Mouse (Mus musculus): ENCODE measurements around the gene Grap. TPM values are rescaled to one million over a fixed set of nuclear protein-coding genes. Genes with fewer than 3 reads are reported as not detected.

Grap gene
- polyA plus RNA-seq, 1 experiment, result not detected

DNA sequence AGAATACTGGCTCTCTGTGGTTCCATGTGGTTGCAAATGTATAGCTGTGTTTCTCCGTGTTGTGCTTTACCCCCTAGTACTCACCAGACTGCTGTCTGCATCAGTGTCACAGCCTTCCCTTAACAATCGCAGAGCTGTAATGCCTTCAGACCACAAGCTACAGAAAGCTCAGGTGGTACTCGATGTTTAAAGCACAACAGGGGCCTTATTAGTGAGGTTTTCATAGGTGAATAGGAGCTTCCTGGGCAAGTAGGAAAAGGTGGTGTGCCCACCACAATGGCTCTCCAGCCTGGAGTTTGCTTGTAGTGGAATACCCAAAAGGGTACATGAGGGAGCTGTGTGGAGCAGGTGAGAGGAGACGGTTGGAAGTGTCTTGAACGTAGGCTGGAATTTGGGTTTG is 849 bp upstream of the Grap start:
- 94% methylated on average over 5 of the region's 5 CpGs for WGBS
- TF ChIP-seq CTCF (IDR thresholded peaks at IDR 0.05; ENCODE audit: insufficient read depth, low read depth, low read length), result no peak
- no peak for TF ChIP-seq POLR2A (IDR thresholded peaks at IDR 0.05; ENCODE audit: insufficient read depth, low read depth, low read length)
- Histone ChIP-seq H3K27ac (ENCODE audit: insufficient read depth, low read depth, low read length) (no peak overlapping the region), H3K4me3 (ENCODE audit: insufficient read depth, low read depth, low read length) (no peak overlapping the region), H3K4me1 (ENCODE audit: control insufficient read depth, insufficient read depth, low read length) (peaks cover 9% of the 10 kb centered on the region; the same call in 1 of the 2 replicates)

DNA sequence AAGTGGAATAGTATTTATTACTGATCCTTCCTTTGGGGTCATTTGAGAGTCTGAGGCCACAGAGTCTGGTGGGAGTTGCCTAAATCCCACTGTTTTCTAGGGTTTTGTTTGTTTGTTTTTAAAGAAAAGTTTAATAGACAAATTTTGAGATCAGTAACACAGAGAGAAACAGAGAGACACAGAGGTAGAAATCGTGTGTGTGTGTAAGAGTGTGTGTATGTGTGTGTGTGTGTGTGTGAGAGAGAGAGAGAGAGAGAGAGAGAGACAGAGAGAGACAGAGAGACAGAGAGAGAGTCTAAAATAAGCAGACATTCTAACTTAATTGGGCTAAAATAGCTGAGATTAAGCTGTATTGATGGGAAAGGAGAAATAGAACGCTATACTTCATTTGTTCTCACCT is 503 bp downstream of the Grap start:
- Histone ChIP-seq H3K4me1 (ENCODE audit: control insufficient read depth, insufficient read depth, low read length) (peaks cover 5% of the 10 kb centered on the region; the same call in 1 of the 2 replicates), H3K4me3 (ENCODE audit: insufficient read depth, low read depth, low read length) (no peak overlapping the region; the same call in 1 of the 2 replicates), H3K27ac (ENCODE audit: insufficient read depth, low read depth, low read length) (no peak overlapping the region)
- no peak for TF ChIP-seq CTCF (IDR thresholded peaks at IDR 0.05; ENCODE audit: insufficient read depth, low read depth, low read length)
- no peak for TF ChIP-seq POLR2A (IDR thresholded peaks at IDR 0.05; ENCODE audit: insufficient read depth, low read depth, low read length)
- 65% methylated on average over 2 of the region's 2 CpGs for WGBS

GRCm38 (mm10) chr11:61654786-61655311 is 1.8 kb downstream of the Grap start:
- WGBS, result 96% methylated on average over 4 of the region's 4 CpGs
- Histone ChIP-seq H3K27ac (ENCODE audit: insufficient read depth, low read depth, low read length) (no peak overlapping the region), H3K4me1 (ENCODE audit: control insufficient read depth, insufficient read depth, low read length) (no peaks in the 10 kb centered on the region), H3K4me3 (ENCODE audit: insufficient read depth, low read depth, low read length) (no peak overlapping the region)
- no peak for TF ChIP-seq POLR2A (IDR thresholded peaks at IDR 0.05; ENCODE audit: insufficient read depth, low read depth, low read length)
- TF ChIP-seq CTCF (IDR thresholded peaks at IDR 0.05; ENCODE audit: insufficient read depth, low read depth, low read length), result no peak

GRCm38 (mm10) chr11:61655649-61656048 is 2.6 kb downstream of the Grap start:
- 78% methylated on average over 4 of the region's 4 CpGs for WGBS
- H3K4me3 ChIP-seq (ENCODE audit: insufficient read depth, low read depth, low read length), result no peak overlapping the region
- no peak for TF ChIP-seq CTCF (IDR thresholded peaks at IDR 0.05; ENCODE audit: insufficient read depth, low read depth, low read length)
- TF ChIP-seq POLR2A (IDR thresholded peaks at IDR 0.05; ENCODE audit: insufficient read depth, low read depth, low read length), result no peak
- H3K27ac ChIP-seq (ENCODE audit: insufficient read depth, low read depth, low read length), result no peak overlapping the region
- H3K4me1 ChIP-seq (ENCODE audit: control insufficient read depth, insufficient read depth, low read length), result no peaks in the 10 kb centered on the region

GRCm38 (mm10) chr11:61656148-61656850 is 3.2 kb downstream of the Grap start:
- no peak overlapping the region for H3K4me3 ChIP-seq (ENCODE audit: insufficient read depth, low read depth, low read length)
- no peaks in the 10 kb centered on the region for H3K4me1 ChIP-seq (ENCODE audit: control insufficient read depth, insufficient read depth, low read length)
- 86% methylated on average over 6 of the region's 6 CpGs for WGBS
- no peak for TF ChIP-seq CTCF (IDR thresholded peaks at IDR 0.05; ENCODE audit: insufficient read depth, low read depth, low read length)
- TF ChIP-seq POLR2A (IDR thresholded peaks at IDR 0.05; ENCODE audit: insufficient read depth, low read depth, low read length), result no peak
- no peak overlapping the region for H3K27ac ChIP-seq (ENCODE audit: insufficient read depth, low read depth, low read length)

- Histone ChIP-seq H3K4me3 (ENCODE audit: insufficient read depth, low read depth, low read length) (no peak overlapping the region), H3K4me1 (ENCODE audit: control insufficient read depth, insufficient read depth, low read length) (no peaks in the 10 kb centered on the region), H3K27ac (ENCODE audit: insufficient read depth, low read depth, low read length) (no peak overlapping the region)
- WGBS, result 81% methylated on average over 2 of the region's 2 CpGs
- TF ChIP-seq CTCF (IDR thresholded peaks at IDR 0.05; ENCODE audit: insufficient read depth, low read depth, low read length) (no peak), POLR2A (IDR thresholded peaks at IDR 0.05; ENCODE audit: insufficient read depth, low read depth, low read length) (no peak)
Observed at GRCm38 (mm10) chr11:61657432-61657831, 4.4 kb downstream of the Grap start.

- H3K4me1 ChIP-seq (ENCODE audit: control insufficient read depth, insufficient read depth, low read length), result no peaks in the 10 kb centered on the region
- H3K4me3 ChIP-seq (ENCODE audit: insufficient read depth, low read depth, low read length), result no peak overlapping the region
- 96% methylated on average over 3 of the region's 3 CpGs for WGBS
- no peak for TF ChIP-seq CTCF (IDR thresholded peaks at IDR 0.05; ENCODE audit: insufficient read depth, low read depth, low read length)
- TF ChIP-seq POLR2A (IDR thresholded peaks at IDR 0.05; ENCODE audit: insufficient read depth, low read depth, low read length), result no peak
- no peak overlapping the region for H3K27ac ChIP-seq (ENCODE audit: insufficient read depth, low read depth, low read length)
Observed at GRCm38 (mm10) chr11:61658360-61658922, 5.4 kb downstream of the Grap start.

DNA sequence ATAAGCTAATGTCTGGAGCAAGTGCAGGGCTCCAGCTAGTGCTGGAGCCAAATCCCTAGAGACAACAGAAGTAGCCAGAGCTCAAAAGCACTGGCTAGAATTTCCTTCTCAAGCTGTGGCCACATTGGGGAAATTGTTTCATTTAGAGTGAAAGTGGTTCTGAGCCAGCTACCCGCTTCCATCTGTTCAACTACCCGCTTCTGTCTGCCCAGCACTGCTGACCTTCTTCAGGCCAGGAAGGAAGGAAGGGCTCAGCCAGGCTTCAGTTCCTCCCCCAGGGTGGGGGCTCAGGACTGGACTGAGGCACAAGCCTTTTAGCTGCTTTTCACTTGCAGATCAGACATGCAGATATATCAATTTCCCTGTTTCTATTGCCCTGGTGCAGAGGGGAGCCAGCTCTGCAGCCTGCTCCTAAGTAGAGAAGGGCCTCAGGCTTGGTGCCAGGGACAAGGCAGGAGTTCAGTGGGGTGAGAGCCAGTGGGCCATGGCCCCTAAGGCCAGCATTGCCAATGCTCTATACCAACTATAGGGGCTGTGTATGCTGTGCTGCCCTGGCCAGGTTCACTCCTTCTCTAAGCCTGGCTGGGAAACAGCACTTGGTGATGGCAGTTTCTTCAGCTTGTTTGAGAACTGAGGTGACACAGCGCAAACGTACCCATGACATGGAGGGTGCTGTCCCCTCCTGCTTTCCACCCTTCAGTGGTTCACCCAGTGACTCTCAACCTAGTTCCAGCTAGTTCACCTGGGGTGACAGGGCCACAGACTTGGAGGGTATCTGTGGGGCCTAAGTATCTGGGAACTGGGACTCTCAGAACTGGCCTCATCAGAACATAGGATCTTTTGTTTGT is 6.2 kb downstream of the Grap start:
- WGBS, result 89% methylated on average over 4 of the region's 4 CpGs
- Histone ChIP-seq H3K4me3 (ENCODE audit: insufficient read depth, low read depth, low read length) (no peak overlapping the region), H3K4me1 (ENCODE audit: control insufficient read depth, insufficient read depth, low read length) (no peaks in the 10 kb centered on the region; the same call in 1 of the 2 replicates), H3K27ac (ENCODE audit: insufficient read depth, low read depth, low read length) (no peak overlapping the region)
- TF ChIP-seq POLR2A (IDR thresholded peaks at IDR 0.05; ENCODE audit: insufficient read depth, low read depth, low read length), result no peak
- no peak for TF ChIP-seq CTCF (IDR thresholded peaks at IDR 0.05; ENCODE audit: insufficient read depth, low read depth, low read length)
